Mouse (Mus musculus): ENCODE results near the gene Gatb. TPM values are rescaled to one million over a fixed set of nuclear protein-coding genes. Genes with fewer than 3 reads are reported as not detected.

The Gatb gene
- polyA plus RNA-seq, 1 experiment from 2014 or later: 25.3 TPM

GRCm38 (mm10) chr3:85693013-85693412, 119.1 kb downstream of the Gatb start:
- 31% methylated on average over 3 of the region's 3 CpGs for WGBS
- H3K27ac ChIP-seq: no peak overlapping the region
- no peak overlapping the region for H3K4me2 ChIP-seq
- H3K36me3 ChIP-seq (replicated peaks): no peaks in the 10 kb centered on the region
- no peak overlapping the region for H3K4me3 ChIP-seq (replicated peaks)
- H3K4me1 ChIP-seq: no peaks in the 10 kb centered on the region; the same call in 1 of the 2 replicates
- H3K9ac ChIP-seq: no peak overlapping the region
- H3K27me3 ChIP-seq: no peaks in the 10 kb centered on the region
- ATAC-seq (ENCODE audit: low FRiP score): no peak
- H3K9me3 ChIP-seq: no peaks in the 10 kb centered on the region

DNA sequence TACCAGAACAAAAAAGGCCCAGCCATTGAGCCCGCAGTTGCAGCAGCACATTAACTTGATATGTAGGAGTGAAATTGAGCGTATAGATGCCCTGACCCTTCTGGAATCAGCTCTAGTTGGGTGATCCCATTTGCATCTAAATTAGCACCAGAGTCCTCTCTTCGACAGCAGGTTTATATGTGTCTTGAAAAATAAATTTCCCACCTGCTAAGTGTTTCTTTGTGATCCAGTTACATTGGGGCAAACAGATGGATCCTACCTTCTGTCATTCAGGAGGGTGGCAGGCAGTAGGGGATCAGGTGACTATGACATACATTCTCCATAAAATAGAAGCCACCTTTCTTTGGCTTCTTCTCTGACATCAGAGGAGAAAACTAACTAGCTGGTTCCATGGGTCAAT, 121.1 kb downstream of the Gatb start:
- no peaks in the 10 kb centered on the region for H3K36me3 ChIP-seq (replicated peaks)
- no peak for ATAC-seq (ENCODE audit: low FRiP score)
- H3K27me3 ChIP-seq: no peaks in the 10 kb centered on the region
- no peak overlapping the region for H3K4me3 ChIP-seq (replicated peaks)
- H3K9me3 ChIP-seq: no peaks in the 10 kb centered on the region
- no peak overlapping the region for H3K9ac ChIP-seq
- no peak overlapping the region for H3K27ac ChIP-seq
- WGBS: 77% methylated on average over 3 of the region's 3 CpGs
- H3K4me1 ChIP-seq: no peaks in the 10 kb centered on the region; the same call in 1 of the 2 replicates
- no peak overlapping the region for H3K4me2 ChIP-seq

DNA sequence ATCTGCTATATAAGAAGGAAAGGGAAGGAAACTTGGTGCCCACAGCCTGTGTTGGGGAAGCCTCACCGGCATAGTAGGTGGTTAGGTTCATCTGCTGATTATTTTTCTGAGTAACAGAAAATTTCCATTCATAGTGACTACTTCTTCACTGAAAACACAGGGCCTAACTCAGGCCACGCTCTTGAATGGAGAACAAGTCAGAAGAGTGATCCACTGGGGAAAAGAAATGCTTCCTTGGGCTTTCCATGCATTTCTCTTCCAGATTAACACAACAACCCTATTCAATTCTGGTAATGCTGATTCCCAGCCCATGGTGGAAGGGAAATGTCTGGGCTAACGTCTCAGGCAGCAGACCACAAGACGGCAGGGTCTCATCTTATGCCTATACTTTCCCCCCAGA, 124.6 kb downstream of the Gatb start:
- Histone ChIP-seq H3K27me3 (no peaks in the 10 kb centered on the region), H3K4me1 (no peaks in the 10 kb centered on the region; the same call in 1 of the 2 replicates)
- WGBS: 80% methylated on average over 4 of the region's 4 CpGs

DNA sequence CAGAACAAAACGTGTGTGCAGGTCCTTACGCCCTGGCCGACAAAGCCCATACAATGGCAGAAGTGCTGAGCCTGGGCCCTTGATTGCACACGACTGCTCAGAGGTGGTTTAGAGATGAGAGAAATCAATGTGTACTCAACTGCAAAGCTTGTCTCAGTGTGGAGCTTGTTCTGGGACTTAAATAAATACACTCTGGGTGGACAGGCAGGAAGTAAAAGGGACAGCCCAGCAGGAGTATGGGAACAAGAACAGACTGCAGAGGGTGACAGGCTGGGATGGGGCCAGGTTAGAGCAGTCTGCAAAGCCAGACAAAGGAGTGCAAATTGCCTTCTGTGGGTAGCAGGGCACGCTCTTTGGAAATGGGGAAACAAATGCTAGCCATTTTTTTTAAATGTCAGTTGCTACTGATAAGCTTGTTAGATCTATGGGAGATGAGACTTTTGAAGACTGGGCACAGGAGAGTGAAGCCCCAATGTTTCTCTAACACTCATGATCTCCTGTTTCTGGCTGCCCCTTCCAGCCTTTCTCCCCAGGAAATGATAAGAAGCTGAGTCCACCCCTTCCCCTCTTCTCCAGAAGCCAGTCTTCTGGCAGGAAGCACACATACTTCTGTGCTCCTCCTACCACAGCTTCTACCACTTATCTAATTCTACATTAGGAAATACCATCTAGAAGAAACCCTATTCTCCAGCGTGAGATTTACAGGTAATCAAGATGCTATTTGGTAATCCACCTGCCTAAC, 129.4 kb downstream of the Gatb start:
- Histone ChIP-seq H3K27ac (no peak overlapping the region), H3K4me1 (no peaks in the 10 kb centered on the region; the same call in 1 of the 2 replicates), H3K9me3 (no peaks in the 10 kb centered on the region), H3K4me2 (no peak overlapping the region), H3K9ac (no peak overlapping the region), H3K27me3 (no peaks in the 10 kb centered on the region), H3K36me3 (replicated peaks) (no peaks in the 10 kb centered on the region), H3K4me3 (replicated peaks) (no peak overlapping the region)
- no peak for ATAC-seq (ENCODE audit: low FRiP score)
- WGBS: 58% methylated on average over 6 of the region's 6 CpGs

More for the DNA sequence above, 124.6 kb downstream of the Gatb start:
- no peak overlapping the region for H3K9ac ChIP-seq
- H3K36me3 ChIP-seq (replicated peaks): no peaks in the 10 kb centered on the region
- H3K4me2 ChIP-seq: no peak overlapping the region
- no peak for ATAC-seq (ENCODE audit: low FRiP score)
- no peaks in the 10 kb centered on the region for H3K9me3 ChIP-seq
- H3K27ac ChIP-seq: no peak overlapping the region
- H3K4me3 ChIP-seq (replicated peaks): no peak overlapping the region

Other genes starting within 250 kb of the Gatb start
- 0.58 and 0.59 TPM in 2 replicates for gene Fam160a1, start 243.2 kb downstream of the Gatb start, polyA plus RNA-seq (2016; fragmentation: Nextera tagmentation; extraction: Ambion mirVana)